Mouse (Mus musculus) midbrain, embryonic 15.5 days (tissue): ENCODE results near the gene Abhd12. TPM values are rescaled to one million over a fixed set of nuclear protein-coding genes. Genes with fewer than 3 reads are reported as not detected.

Source experiments
- ATAC-seq: fragments of 200-750 bp; cut with Nextera tagmentation; replicated peaks from 2 replicates; pipeline ENCODE4 v1.8.0; 2017; ENCODE audit warnings: moderate TSS enrichment
- H3K27ac ChIP-seq: fragments of 300-500 bp; sonication (generic); 2 replicates; pipeline ENCODE4 v1.5.1; 2015; ENCODE audit warnings: mild to moderate bottlenecking, inconsistent platforms
- H3K27me3 ChIP-seq: fragments of 300-500 bp; sonication (generic); replicated peaks from 2 replicates; pipeline ENCODE4 v1.6.1; 2015; ENCODE audit warnings: inconsistent platforms
- H3K36me3 ChIP-seq: fragments of 300-500 bp; sonication (generic); replicated peaks from 2 replicates; pipeline ENCODE4 v1.6.1; 2015; ENCODE audit warnings: inconsistent platforms
- H3K4me1 ChIP-seq: fragments of 300-500 bp; sonication (generic); 2 replicates; pipeline ENCODE4 v1.6.1; 2015; ENCODE audit warnings: inconsistent platforms
- H3K4me2 ChIP-seq: fragments of 300-500 bp; sonication (generic); 2 replicates; pipeline ENCODE4 v1.6.1; 2015; ENCODE audit warnings: inconsistent platforms, mild to moderate bottlenecking, moderate library complexity
- H3K4me3 ChIP-seq: fragments of 300-500 bp; sonication (generic); 2 replicates; pipeline ENCODE4 v1.5.1; 2015; ENCODE audit warnings: mild to moderate bottlenecking, inconsistent platforms
- H3K9ac ChIP-seq: fragments of 300-500 bp; sonication (generic); 2 replicates; pipeline ENCODE4 v1.6.1; 2015; ENCODE audit warnings: mild to moderate bottlenecking, inconsistent platforms
- H3K9me3 ChIP-seq: fragments of 300-500 bp; sonication (generic); 2 replicates; pipeline ENCODE4 v1.6.1; 2016; ENCODE audit warnings: inconsistent platforms
- WGBS: fragments of 180-500 bp; shearing (Covaris S2); methylation state at CpG from one replicate; pipeline ENCODE4 v1.1.7; 2015; ENCODE audit warnings: mixed read lengths; 5-methylcytosine and 5-hydroxymethylcytosine counted together
- polyA plus RNA-seq: library from polyadenylated mRNA; unstranded; fragments of >200 nt; fragmentation: Nextera tagmentation; extraction: Ambion mirVana; gene quantifications from 2 replicates; pipeline ENCODE4 v1.2.1, GENCODE M21; 2015

Gene Abhd12
- polyA plus RNA-seq, 1 experiment from 2014 or later: 120 TPM

GRCm38 (mm10) chr2:150818742-150819141 is 85.8 kb downstream of the Abhd12 start:
- Histone ChIP-seq H3K9me3 (no peaks in the 10 kb centered on the region), H3K36me3 (peaks cover 39% of the 10 kb centered on the region), H3K4me3 (no peak overlapping the region), H3K9ac (no peak overlapping the region), H3K27me3 (no peaks in the 10 kb centered on the region), H3K4me2 (no peak overlapping the region), H3K4me1 (no peaks in the 10 kb centered on the region), H3K27ac (no peak overlapping the region)
- no peak for ATAC-seq
- WGBS: 90% methylated on average over 8 of the region's 8 CpGs

GRCm38 (mm10) chr2:150816676-150817402 is 87.7 kb downstream of the Abhd12 start:
- H3K27me3 ChIP-seq: no peaks in the 10 kb centered on the region
- H3K9me3 ChIP-seq: no peaks in the 10 kb centered on the region
- H3K4me2 ChIP-seq: no peak overlapping the region
- no peak; the same call in 1 of the 2 replicates for ATAC-seq
- H3K4me1 ChIP-seq: no peaks in the 10 kb centered on the region
- no peak overlapping the region for H3K27ac ChIP-seq
- no peak overlapping the region for H3K9ac ChIP-seq
- peaks cover 50% of the 10 kb centered on the region for H3K36me3 ChIP-seq
- H3K4me3 ChIP-seq: no peak overlapping the region
- WGBS: 93% methylated on average over 18 of the region's 18 CpGs

GRCm38 (mm10) chr2:150812816-150813215 is 91.7 kb downstream of the Abhd12 start:
- no peaks in the 10 kb centered on the region for H3K4me1 ChIP-seq
- no peak overlapping the region for H3K27ac ChIP-seq
- H3K4me3 ChIP-seq: no peak overlapping the region
- no peaks in the 10 kb centered on the region for H3K9me3 ChIP-seq
- no peak for ATAC-seq
- H3K36me3 ChIP-seq: peaks cover 40% of the 10 kb centered on the region
- H3K27me3 ChIP-seq: no peaks in the 10 kb centered on the region
- 92% methylated on average over 6 of the region's 6 CpGs for WGBS
- H3K9ac ChIP-seq: no peak overlapping the region
- H3K4me2 ChIP-seq: no peak overlapping the region

GRCm38 (mm10) chr2:150810603-150811002 is 93.9 kb downstream of the Abhd12 start:
- no peak overlapping the region for H3K4me3 ChIP-seq
- no peak overlapping the region for H3K4me2 ChIP-seq
- no peak for ATAC-seq
- H3K9me3 ChIP-seq: no peaks in the 10 kb centered on the region
- no peak overlapping the region for H3K9ac ChIP-seq
- no peaks in the 10 kb centered on the region for H3K27me3 ChIP-seq
- no peak overlapping the region for H3K27ac ChIP-seq
- H3K36me3 ChIP-seq: peaks cover 39% of the 10 kb centered on the region
- 87% methylated on average over 5 of the region's 5 CpGs for WGBS
- no peaks in the 10 kb centered on the region for H3K4me1 ChIP-seq

GRCm38 (mm10) chr2:150808812-150809211 is 95.7 kb downstream of the Abhd12 start:
- H3K36me3 ChIP-seq: peaks cover 28% of the 10 kb centered on the region; the same call in 1 of the 2 replicates
- ATAC-seq: peak; percentile 51; the same call in 1 of the 2 replicates
- no peak overlapping the region for H3K27ac ChIP-seq

GRCm38 (mm10) chr2:150808381-150808780 is 96.2 kb downstream of the Abhd12 start:
- no peaks in the 10 kb centered on the region for H3K4me1 ChIP-seq
- WGBS: 63% methylated on average over 6 of the region's 6 CpGs
- no peak overlapping the region for H3K4me2 ChIP-seq
- no peak overlapping the region for H3K27ac ChIP-seq
- H3K9ac ChIP-seq: no peak overlapping the region
- H3K36me3 ChIP-seq: peaks cover 24% of the 10 kb centered on the region; the same call in 1 of the 2 replicates
- ATAC-seq: peak; percentile 73
- H3K27me3 ChIP-seq: no peaks in the 10 kb centered on the region
- H3K9me3 ChIP-seq: no peaks in the 10 kb centered on the region
- H3K4me3 ChIP-seq: no peak overlapping the region

More at GRCm38 (mm10) chr2:150808812-150809211, 95.7 kb downstream of the Abhd12 start:
- no peaks in the 10 kb centered on the region for H3K27me3 ChIP-seq
- no peak overlapping the region for H3K9ac ChIP-seq
- H3K9me3 ChIP-seq: no peaks in the 10 kb centered on the region
- no peaks in the 10 kb centered on the region for H3K4me1 ChIP-seq
- H3K4me2 ChIP-seq: no peak overlapping the region
- H3K4me3 ChIP-seq: no peak overlapping the region
- 87% methylated on average over 6 of the region's 6 CpGs for WGBS

- Histone ChIP-seq H3K4me2 (no peak overlapping the region), H3K27ac (no peak overlapping the region), H3K9ac (no peak overlapping the region), H3K9me3 (no peaks in the 10 kb centered on the region), H3K4me1 (no peaks in the 10 kb centered on the region), H3K4me3 (no peak overlapping the region), H3K36me3 (0 out of 2 replicates have a peak, but pooled peaks cover 17% of the 10 kb centered on the region), H3K27me3 (no peaks in the 10 kb centered on the region)
- no peak for ATAC-seq
- WGBS: 97% methylated on average over 1 of the region's 1 CpGs
These were observed 101.5 kb downstream of the Abhd12 start for GRCm38 (mm10) chr2:150803035-150803434.

- Histone ChIP-seq H3K27me3 (no peaks in the 10 kb centered on the region), H3K27ac (no peak overlapping the region), H3K9me3 (no peaks in the 10 kb centered on the region), H3K4me3 (no peak overlapping the region), H3K4me2 (no peak overlapping the region), H3K36me3 (peaks cover 17% of the 10 kb centered on the region; the same call in 1 of the 2 replicates), H3K9ac (no peak overlapping the region), H3K4me1 (no peaks in the 10 kb centered on the region)
- ATAC-seq: no peak
- WGBS: 89% methylated on average over 5 of the region's 5 CpGs
These were observed 103.9 kb downstream of the Abhd12 start for GRCm38 (mm10) chr2:150800616-150801015.

GRCm38 (mm10) chr2:150798084-150798483 is 106.5 kb downstream of the Abhd12 start:
- ATAC-seq: no peak
- H3K4me2 ChIP-seq: no peak overlapping the region
- no peak overlapping the region for H3K9ac ChIP-seq
- no peaks in the 10 kb centered on the region for H3K9me3 ChIP-seq
- 86% methylated on average over 7 of the region's 7 CpGs for WGBS
- no peaks in the 10 kb centered on the region for H3K4me1 ChIP-seq
- no peak overlapping the region for H3K4me3 ChIP-seq
- H3K27ac ChIP-seq: no peak overlapping the region
- H3K27me3 ChIP-seq: no peaks in the 10 kb centered on the region
- peaks cover 18% of the 10 kb centered on the region for H3K36me3 ChIP-seq

- H3K4me1 ChIP-seq: peaks cover 9% of the 10 kb centered on the region
- no peak overlapping the region for H3K9ac ChIP-seq
- H3K27me3 ChIP-seq: no peaks in the 10 kb centered on the region
- no peak overlapping the region for H3K27ac ChIP-seq
- no peak overlapping the region for H3K4me2 ChIP-seq
- H3K9me3 ChIP-seq: no peaks in the 10 kb centered on the region
- ATAC-seq: no peak
- 83% methylated on average over 4 of the region's 4 CpGs for WGBS
- H3K4me3 ChIP-seq: no peak overlapping the region
- H3K36me3 ChIP-seq: peaks cover 3% of the 10 kb centered on the region
These were observed 111.2 kb downstream of the Abhd12 start for GRCm38 (mm10) chr2:150793320-150793719.

GRCm38 (mm10) chr2:150788768-150789550 is 115.6 kb downstream of the Abhd12 start:
- no peak for ATAC-seq
- H3K36me3 ChIP-seq: no peaks in the 10 kb centered on the region
- WGBS: 55% methylated on average over 4 of the region's 4 CpGs
- 0 out of 2 replicates have a peak, but pooled peaks cover 2% of the 10 kb centered on the region for H3K27me3 ChIP-seq
- peaks cover 24% of the 10 kb centered on the region for H3K4me1 ChIP-seq
- peak overlapping the region; percentile 6; the same call in 1 of the 2 replicates for H3K4me3 ChIP-seq
- no peaks in the 10 kb centered on the region for H3K9me3 ChIP-seq
- H3K27ac ChIP-seq: 0 out of 2 replicates have a peak overlapping the region, but pooled peaks have one; percentile 2
- H3K4me2 ChIP-seq: peak overlapping the region; percentile 26
- H3K9ac ChIP-seq: no peak overlapping the region; the same call in 1 of the 2 replicates

- under 1% methylated on average over 23 of the region's 23 CpGs for WGBS
- Histone ChIP-seq H3K36me3 (no peaks in the 10 kb centered on the region), H3K4me1 (peaks cover 24% of the 10 kb centered on the region), H3K4me3 (peak overlapping the region; percentile 81), H3K9me3 (no peaks in the 10 kb centered on the region), H3K27ac (no peak overlapping the region), H3K4me2 (peak overlapping the region; percentile 91), H3K27me3 (0 out of 2 replicates have a peak, but pooled peaks cover 2% of the 10 kb centered on the region), H3K9ac (peak overlapping the region; percentile 75)
- peak; percentile 70 for ATAC-seq
These were observed 117.2 kb downstream of the Abhd12 start for GRCm38 (mm10) chr2:150787234-150787771.
